Mouse (Mus musculus): ENCODE measurements around the gene Rims1. TPM values are rescaled to one million over a fixed set of nuclear protein-coding genes. Genes with fewer than 3 reads are reported as not detected.

Gene Rims1
- polyA plus RNA-seq, 1 experiment from 2014 or later: 3.2 TPM

DNA sequence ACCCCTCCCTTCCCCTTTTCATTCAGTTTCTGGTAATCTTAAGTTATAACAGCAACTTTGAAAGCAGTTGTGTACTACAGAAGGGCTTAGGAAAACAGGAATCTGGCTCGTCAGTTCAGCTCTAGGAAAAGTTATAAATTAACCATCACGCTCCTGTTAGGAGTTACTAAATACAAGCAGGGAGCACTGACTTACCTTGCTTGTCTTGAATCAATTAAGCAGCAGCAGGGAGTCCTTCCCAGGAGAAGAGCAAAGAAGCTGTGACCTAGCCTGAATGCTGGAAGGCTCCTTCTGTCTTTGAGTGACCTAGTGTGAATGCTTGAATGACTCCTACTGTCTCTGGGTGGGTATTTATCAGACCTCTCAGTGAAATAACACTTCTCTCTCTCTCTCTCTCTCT is 490.3 kb downstream of the Rims1 start:
- no peak overlapping the region for H3K9ac ChIP-seq (ENCODE audit: low read length)
- WGBS: 7% methylated on average over 2 of the region's 2 CpGs

DNA sequence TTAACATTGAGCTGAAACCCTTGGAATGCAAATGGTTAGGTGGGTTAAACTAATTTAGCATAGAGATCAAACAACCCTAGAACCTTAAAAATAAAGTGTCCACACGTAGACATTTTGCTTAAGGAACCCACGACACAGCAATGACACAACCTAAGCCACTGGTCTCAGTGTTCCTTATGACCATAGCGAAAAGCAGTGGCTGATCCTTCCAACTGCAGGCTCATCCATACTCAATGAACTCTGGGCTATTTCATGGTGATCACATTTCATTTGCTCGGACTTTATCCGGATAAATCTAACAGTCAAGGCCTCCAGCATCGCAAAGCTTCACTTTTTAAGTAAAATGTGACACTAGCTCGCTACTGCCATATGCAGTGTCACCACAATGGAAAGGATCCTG is 494.3 kb downstream of the Rims1 start:
- H3K4me2 ChIP-seq (ENCODE audit: low read length): no peak overlapping the region
- H3K27ac ChIP-seq (ENCODE audit: low read depth, low read length): no peak overlapping the region
- H3K27me3 ChIP-seq (replicated peaks; ENCODE audit: control insufficient read depth, insufficient read depth, low read length): no peaks in the 10 kb centered on the region
- H3K9ac ChIP-seq (ENCODE audit: low read length): no peak overlapping the region
- 87% methylated on average over 7 of the region's 7 CpGs for WGBS
- no peaks in the 10 kb centered on the region for H3K4me1 ChIP-seq (ENCODE audit: control insufficient read depth, insufficient read depth, low read length)
- no peaks in the 10 kb centered on the region for H3K36me3 ChIP-seq (ENCODE audit: control insufficient read depth, insufficient read depth, low read length)
- ATAC-seq: no peak
- no peak overlapping the region for H3K4me3 ChIP-seq (ENCODE audit: low read depth, low read length)
- no peaks in the 10 kb centered on the region for H3K9me3 ChIP-seq (replicated peaks; ENCODE audit: control insufficient read depth, low read length)
- DNase-seq (ENCODE audit: low spot score): no peak

More for the DNA sequence above, 490.3 kb downstream of the Rims1 start:
- no peaks in the 10 kb centered on the region for H3K9me3 ChIP-seq (replicated peaks; ENCODE audit: control insufficient read depth, low read length)
- no peak for ATAC-seq
- H3K27ac ChIP-seq (ENCODE audit: low read depth, low read length): no peak overlapping the region
- H3K27me3 ChIP-seq (replicated peaks; ENCODE audit: control insufficient read depth, insufficient read depth, low read length): no peaks in the 10 kb centered on the region
- no peaks in the 10 kb centered on the region for H3K36me3 ChIP-seq (ENCODE audit: control insufficient read depth, insufficient read depth, low read length)
- H3K4me2 ChIP-seq (ENCODE audit: low read length): no peak overlapping the region
- no peak for DNase-seq (ENCODE audit: low spot score)
- H3K4me1 ChIP-seq (ENCODE audit: control insufficient read depth, insufficient read depth, low read length): no peaks in the 10 kb centered on the region
- H3K4me3 ChIP-seq (ENCODE audit: low read depth, low read length): no peak overlapping the region

DNA sequence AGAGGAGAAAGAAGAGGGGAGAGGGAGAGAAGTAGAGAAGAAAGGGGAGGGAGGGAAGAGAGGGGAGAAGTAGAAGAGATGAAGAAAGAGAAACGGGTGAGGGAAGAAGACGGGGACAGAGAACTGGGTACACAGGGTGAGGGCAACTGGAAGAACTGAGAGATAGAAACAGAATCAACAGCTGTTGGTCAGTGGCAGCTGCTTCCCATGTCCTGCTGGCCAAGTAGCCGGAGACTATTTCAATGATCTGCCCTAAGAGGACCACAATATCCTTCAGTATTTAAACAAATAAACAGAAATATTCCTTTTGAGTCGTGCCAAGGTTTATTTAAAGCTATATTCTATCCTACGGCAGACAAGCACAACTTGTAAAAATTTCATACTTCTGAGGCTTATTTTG is 499.3 kb downstream of the Rims1 start:
- DNase-seq (ENCODE audit: low spot score) (no peak), ATAC-seq (no peak)
- no peak overlapping the region for H3K27ac ChIP-seq (ENCODE audit: low read depth, low read length)
- 88% methylated on average over 5 of the region's 5 CpGs for WGBS
- no peak overlapping the region for H3K4me2 ChIP-seq (ENCODE audit: low read length)
- H3K36me3 ChIP-seq (ENCODE audit: control insufficient read depth, insufficient read depth, low read length): no peaks in the 10 kb centered on the region
- H3K4me1 ChIP-seq (ENCODE audit: control insufficient read depth, insufficient read depth, low read length): no peaks in the 10 kb centered on the region
- no peaks in the 10 kb centered on the region for H3K9me3 ChIP-seq (replicated peaks; ENCODE audit: control insufficient read depth, low read length)
- H3K27me3 ChIP-seq (replicated peaks; ENCODE audit: control insufficient read depth, insufficient read depth, low read length): no peaks in the 10 kb centered on the region
- no peak overlapping the region for H3K4me3 ChIP-seq (ENCODE audit: low read depth, low read length)
- H3K9ac ChIP-seq (ENCODE audit: low read length): no peak overlapping the region

DNA sequence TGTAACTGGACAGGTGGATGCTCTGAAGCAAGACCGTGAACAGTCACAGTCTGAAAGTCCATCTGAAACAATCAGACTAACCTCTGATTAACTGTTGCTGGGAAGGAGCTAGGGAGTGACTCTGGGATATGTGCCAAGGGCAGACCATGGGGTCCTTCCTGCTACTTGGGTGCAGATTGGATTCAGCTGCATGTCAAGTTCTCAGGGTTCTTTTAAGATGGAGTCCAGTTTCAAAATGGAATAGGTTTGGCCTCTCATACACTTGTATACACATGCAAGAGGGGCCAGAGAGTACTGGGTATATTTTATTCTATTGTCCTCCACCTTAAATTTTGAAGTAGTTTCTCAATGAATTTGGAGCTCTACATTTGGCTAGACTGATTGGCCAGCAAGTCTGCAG is 499.9 kb downstream of the Rims1 start:
- H3K4me3 ChIP-seq (ENCODE audit: low read depth, low read length): no peak overlapping the region
- no peaks in the 10 kb centered on the region for H3K9me3 ChIP-seq (replicated peaks; ENCODE audit: control insufficient read depth, low read length)
- no peak overlapping the region for H3K4me2 ChIP-seq (ENCODE audit: low read length)
- no peak overlapping the region for H3K27ac ChIP-seq (ENCODE audit: low read depth, low read length)
- no peak overlapping the region for H3K9ac ChIP-seq (ENCODE audit: low read length)
- no peaks in the 10 kb centered on the region for H3K27me3 ChIP-seq (replicated peaks; ENCODE audit: control insufficient read depth, insufficient read depth, low read length)
- no peaks in the 10 kb centered on the region for H3K36me3 ChIP-seq (ENCODE audit: control insufficient read depth, insufficient read depth, low read length)
- H3K4me1 ChIP-seq (ENCODE audit: control insufficient read depth, insufficient read depth, low read length): no peaks in the 10 kb centered on the region
- ATAC-seq (no peak), DNase-seq (ENCODE audit: low spot score) (no peak)
- WGBS: 89% methylated on average over 1 of the region's 1 CpGs

DNA sequence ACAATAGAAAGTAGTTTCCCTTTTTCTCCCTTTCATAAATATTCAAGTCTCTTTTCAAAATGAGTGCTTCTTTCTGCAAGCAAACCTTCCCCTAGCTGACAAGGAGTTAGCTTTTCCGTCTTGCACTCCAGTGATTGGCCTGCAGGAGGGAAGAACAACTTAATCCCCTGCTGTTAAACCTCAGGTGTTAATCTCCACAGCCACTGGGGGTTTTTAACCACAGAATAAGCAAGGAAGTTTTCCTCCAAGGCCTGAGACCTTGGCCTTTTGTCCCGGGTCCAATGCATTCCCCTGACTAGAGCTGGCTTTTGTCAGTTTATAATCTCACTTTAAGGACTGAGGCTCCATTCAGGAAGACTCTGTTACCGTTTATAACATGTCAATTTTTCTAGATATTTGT is 511.8 kb downstream of the Rims1 start:
- H3K27me3 ChIP-seq (replicated peaks; ENCODE audit: control insufficient read depth, insufficient read depth, low read length): no peaks in the 10 kb centered on the region
- no peak for DNase-seq (ENCODE audit: low spot score)
- H3K4me2 ChIP-seq (ENCODE audit: low read length): no peak overlapping the region
- H3K9ac ChIP-seq (ENCODE audit: low read length): no peak overlapping the region
- 1% methylated on average over 3 of the region's 3 CpGs for WGBS
- no peak for ATAC-seq
- H3K4me3 ChIP-seq (ENCODE audit: low read depth, low read length): no peak overlapping the region
- no peaks in the 10 kb centered on the region for H3K4me1 ChIP-seq (ENCODE audit: control insufficient read depth, insufficient read depth, low read length)
- H3K9me3 ChIP-seq (replicated peaks; ENCODE audit: control insufficient read depth, low read length): no peaks in the 10 kb centered on the region
- H3K27ac ChIP-seq (ENCODE audit: low read depth, low read length): no peak overlapping the region
- no peaks in the 10 kb centered on the region for H3K36me3 ChIP-seq (ENCODE audit: control insufficient read depth, insufficient read depth, low read length)

DNA sequence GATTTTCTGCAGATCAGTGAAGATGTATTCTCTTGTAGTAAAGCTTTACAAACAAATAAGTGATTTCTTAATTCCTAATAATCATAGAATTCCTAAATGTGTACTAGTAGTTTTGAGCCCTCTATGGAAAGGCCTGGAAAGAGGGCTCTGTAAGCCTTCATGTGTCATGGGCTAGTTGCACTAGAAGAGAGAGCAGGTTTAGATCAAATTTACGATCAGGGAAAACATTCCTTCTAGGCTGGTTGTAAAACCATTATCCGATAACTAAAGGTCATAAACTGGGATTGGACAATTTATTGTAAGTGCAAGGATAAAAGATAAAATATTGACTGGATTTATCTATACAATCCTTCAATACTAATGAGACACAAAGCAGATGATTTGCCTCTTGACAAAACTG is 512.5 kb downstream of the Rims1 start:
- WGBS: 64% methylated on average over 2 of the region's 2 CpGs
- no peak for ATAC-seq
- H3K27me3 ChIP-seq (replicated peaks; ENCODE audit: control insufficient read depth, insufficient read depth, low read length): no peaks in the 10 kb centered on the region
- H3K9me3 ChIP-seq (replicated peaks; ENCODE audit: control insufficient read depth, low read length): no peaks in the 10 kb centered on the region
- no peak overlapping the region for H3K4me3 ChIP-seq (ENCODE audit: low read depth, low read length)
- DNase-seq (ENCODE audit: low spot score): no peak
- H3K9ac ChIP-seq (ENCODE audit: low read length): no peak overlapping the region
- H3K4me2 ChIP-seq (ENCODE audit: low read length): no peak overlapping the region
- no peaks in the 10 kb centered on the region for H3K4me1 ChIP-seq (ENCODE audit: control insufficient read depth, insufficient read depth, low read length)
- H3K27ac ChIP-seq (ENCODE audit: low read depth, low read length): no peak overlapping the region
- H3K36me3 ChIP-seq (ENCODE audit: control insufficient read depth, insufficient read depth, low read length): no peaks in the 10 kb centered on the region

DNA sequence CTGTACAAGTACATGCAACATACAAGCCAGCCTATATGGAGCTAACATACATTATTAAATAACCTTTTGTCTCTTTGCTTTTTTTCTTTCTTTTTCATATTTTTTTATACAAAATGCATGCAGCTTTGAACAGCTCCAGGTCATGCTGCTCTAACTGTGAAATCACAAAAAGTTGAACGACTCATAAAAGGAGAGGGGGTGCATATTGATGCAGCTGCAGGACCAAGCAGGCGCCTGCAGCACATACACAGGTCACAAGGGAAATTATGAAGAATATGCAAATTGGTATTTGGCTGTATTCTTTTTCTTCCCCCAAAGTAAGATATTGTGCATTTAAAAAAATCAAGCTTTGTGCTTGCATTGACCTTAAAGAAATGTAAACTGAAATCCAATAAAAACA is 519.0 kb downstream of the Rims1 start:
- no peaks in the 10 kb centered on the region for H3K36me3 ChIP-seq (ENCODE audit: control insufficient read depth, insufficient read depth, low read length)
- H3K4me1 ChIP-seq (ENCODE audit: control insufficient read depth, insufficient read depth, low read length): no peaks in the 10 kb centered on the region
- no peaks in the 10 kb centered on the region for H3K9me3 ChIP-seq (replicated peaks; ENCODE audit: control insufficient read depth, low read length)
- DNase-seq (ENCODE audit: low spot score): no peak
- no peak overlapping the region for H3K27ac ChIP-seq (ENCODE audit: low read depth, low read length)
- WGBS: 72% methylated on average over 2 of the region's 2 CpGs
- H3K27me3 ChIP-seq (replicated peaks; ENCODE audit: control insufficient read depth, insufficient read depth, low read length): no peaks in the 10 kb centered on the region
- ATAC-seq: no peak
- no peak overlapping the region for H3K9ac ChIP-seq (ENCODE audit: low read length)
- no peak overlapping the region for H3K4me3 ChIP-seq (ENCODE audit: low read depth, low read length)
- no peak overlapping the region for H3K4me2 ChIP-seq (ENCODE audit: low read length)

DNA sequence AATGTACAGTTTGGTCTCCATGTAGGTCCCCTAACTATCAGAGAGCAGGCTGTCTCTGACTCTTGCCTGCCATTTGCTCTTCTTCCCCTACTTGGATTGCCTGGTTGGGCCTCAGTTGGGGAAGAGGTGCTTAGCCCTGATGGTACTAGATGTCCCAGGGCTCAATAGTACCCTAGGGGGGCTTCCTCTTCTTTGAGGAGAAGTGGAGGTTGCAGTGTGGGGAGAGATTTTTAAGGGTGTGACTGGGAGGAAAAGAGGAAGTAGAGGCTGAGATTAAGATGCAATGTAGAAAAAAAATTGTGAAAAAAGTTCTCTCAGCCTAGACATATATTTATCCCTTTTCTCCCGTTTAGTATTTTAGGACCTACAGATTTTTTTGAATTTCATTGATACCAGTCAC is 525.8 kb downstream of the Rims1 start:
- Histone ChIP-seq H3K4me2 (ENCODE audit: low read length) (no peak overlapping the region), H3K4me1 (ENCODE audit: control insufficient read depth, insufficient read depth, low read length) (no peaks in the 10 kb centered on the region), H3K9me3 (replicated peaks; ENCODE audit: control insufficient read depth, low read length) (no peaks in the 10 kb centered on the region), H3K4me3 (ENCODE audit: low read depth, low read length) (no peak overlapping the region), H3K9ac (ENCODE audit: low read length) (no peak overlapping the region), H3K36me3 (ENCODE audit: control insufficient read depth, insufficient read depth, low read length) (no peaks in the 10 kb centered on the region), H3K27me3 (replicated peaks; ENCODE audit: control insufficient read depth, insufficient read depth, low read length) (no peaks in the 10 kb centered on the region), H3K27ac (ENCODE audit: low read depth, low read length) (no peak overlapping the region)
- ATAC-seq (no peak), DNase-seq (ENCODE audit: low spot score) (no peak)
- WGBS: 95% methylated on average over 1 of the region's 1 CpGs

DNA sequence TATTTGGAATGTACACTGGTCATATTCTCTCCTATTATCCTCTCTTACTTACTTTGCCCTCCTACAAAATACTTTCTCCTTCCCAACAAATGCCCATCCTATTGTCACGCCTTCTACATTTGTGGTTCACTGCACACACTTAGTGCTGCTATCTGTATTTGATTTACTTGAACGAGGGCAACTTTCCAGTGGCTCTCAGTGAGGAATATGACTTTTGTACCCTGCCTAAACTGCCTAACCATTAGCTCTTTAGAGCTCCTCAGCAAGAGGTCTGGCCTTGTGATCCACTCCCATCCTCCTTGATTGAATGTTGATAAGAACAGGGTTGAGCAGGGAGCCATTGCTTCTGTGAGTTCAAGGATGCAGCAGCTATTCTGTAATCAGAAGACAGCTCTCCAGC is 531.7 kb downstream of the Rims1 start:
- no peaks in the 10 kb centered on the region for H3K9me3 ChIP-seq (replicated peaks; ENCODE audit: control insufficient read depth, low read length)
- H3K27ac ChIP-seq (ENCODE audit: low read depth, low read length): no peak overlapping the region
- H3K9ac ChIP-seq (ENCODE audit: low read length): no peak overlapping the region
- ATAC-seq: no peak
- WGBS: 81% methylated on average over 2 of the region's 2 CpGs
- no peaks in the 10 kb centered on the region for H3K4me1 ChIP-seq (ENCODE audit: control insufficient read depth, insufficient read depth, low read length)
- no peak overlapping the region for H3K4me3 ChIP-seq (ENCODE audit: low read depth, low read length)
- H3K4me2 ChIP-seq (ENCODE audit: low read length): no peak overlapping the region
- H3K27me3 ChIP-seq (replicated peaks; ENCODE audit: control insufficient read depth, insufficient read depth, low read length): no peaks in the 10 kb centered on the region
- H3K36me3 ChIP-seq (ENCODE audit: control insufficient read depth, insufficient read depth, low read length): no peaks in the 10 kb centered on the region
- DNase-seq (ENCODE audit: low spot score): no peak

DNA sequence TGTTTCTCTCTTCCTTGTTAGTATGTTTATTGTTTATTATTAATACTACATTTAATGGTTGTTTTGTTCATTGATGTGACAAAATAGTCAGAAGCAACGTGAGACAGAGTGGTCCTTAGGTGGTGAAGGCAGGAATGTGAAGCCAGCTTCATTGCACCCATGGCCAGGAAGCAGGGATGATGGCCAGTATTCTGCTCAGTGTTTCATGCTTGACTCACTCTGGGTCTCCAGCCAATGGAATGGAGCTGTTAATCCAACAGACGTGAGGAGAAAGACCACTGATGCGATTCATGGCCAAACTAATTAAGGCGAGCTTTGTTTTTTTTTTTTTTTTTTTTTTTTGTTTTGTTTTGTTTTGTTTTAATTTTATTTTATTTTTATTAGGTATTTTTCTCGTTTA is 535.7 kb downstream of the Rims1 start:
- Histone ChIP-seq H3K9ac (ENCODE audit: low read length) (no peak overlapping the region), H3K4me1 (ENCODE audit: control insufficient read depth, insufficient read depth, low read length) (peaks cover 6% of the 10 kb centered on the region), H3K4me2 (ENCODE audit: low read length) (no peak overlapping the region), H3K27me3 (replicated peaks; ENCODE audit: control insufficient read depth, insufficient read depth, low read length) (no peaks in the 10 kb centered on the region), H3K27ac (ENCODE audit: low read depth, low read length) (no peak overlapping the region), H3K9me3 (replicated peaks; ENCODE audit: control insufficient read depth, low read length) (no peaks in the 10 kb centered on the region), H3K36me3 (ENCODE audit: control insufficient read depth, insufficient read depth, low read length) (no peaks in the 10 kb centered on the region), H3K4me3 (ENCODE audit: low read depth, low read length) (no peak overlapping the region)
- DNase-seq (ENCODE audit: low spot score) (no peak), ATAC-seq (no peak)
- 59% methylated on average over 5 of the region's 5 CpGs for WGBS

Data from forebrain, embryonic 14.5 days (tissue).